Comparison of ENCODE assay signal across 24 mouse cellular contexts in genomic region chr1:139071015-139071414, GRCm38 (mm10).
"Had no signal": no experiment of that assay in that cellular context is flagged by ENCODE, and none has a peak within 500 bp of the region (broad histone marks: within the 10 kb centered on the region; RNA-seq: fewer than 3 reads in every experiment).

No protein-coding gene starts in this region.

- H3K9me3 ChIP-seq: heart, embryonic 10.5 days; heart, embryonic 12.5 days; hindbrain, embryonic 10.5 days; hindbrain, embryonic 12.5 days; intestine, embryonic 15.5 days; limb, embryonic 13.5 days; limb, embryonic 15.5 days; liver, embryonic 12.5 days had no signal

- H3K4me2 ChIP-seq: heart, embryonic 12.5 days; hindbrain, embryonic 12.5 days; hindbrain, embryonic 14.5 days; intestine, embryonic 15.5 days; limb, embryonic 13.5 days; limb, embryonic 15.5 days; liver, embryonic 12.5 days had no signal

- ATAC-seq: forebrain, embryonic 16.5 days; hindbrain, embryonic 16.5 days; inflammation-experienced regulatory T-cells, adult 6 months; intestine, embryonic 15.5 days; liver, embryonic 12.5 days had no signal

- H3K27me3 ChIP-seq: heart, embryonic 12.5 days; hindbrain, embryonic 12.5 days; intestine, embryonic 15.5 days; limb, embryonic 13.5 days; limb, embryonic 15.5 days; liver, embryonic 12.5 days had no signal

- H3K27ac ChIP-seq: gastrocnemius, adult 2 months; heart, embryonic 10.5 days; hindbrain, embryonic 10.5 days; hindbrain, embryonic 12.5 days; hindbrain, embryonic 14.5 days; intestine, embryonic 15.5 days; limb, embryonic 13.5 days; limb, embryonic 15.5 days; liver, embryonic 12.5 days; liver, embryonic 14.5 days had no signal

- H3K4me3 ChIP-seq: gastrocnemius, adult 2 months; heart, embryonic 10.5 days; heart, embryonic 12.5 days; hindbrain, embryonic 10.5 days; hindbrain, embryonic 12.5 days; intestine, embryonic 15.5 days; limb, embryonic 13.5 days; limb, embryonic 15.5 days; liver, embryonic 12.5 days had no signal

- H3K9ac ChIP-seq: heart, embryonic 12.5 days; hindbrain, embryonic 12.5 days; hindbrain, embryonic 14.5 days; intestine, embryonic 15.5 days; limb, embryonic 13.5 days; limb, embryonic 15.5 days; liver, embryonic 12.5 days; liver, embryonic 14.5 days had no signal

- DNase-seq: gastrocnemius, adult 2 months; gastrocnemius, postnatal 10 days; gastrocnemius, postnatal 25 days; heart, adult 18-20 months; heart, postnatal 10 days; heart, postnatal 4 days; kidney, adult 11 months; kidney, postnatal 36 days; layer of hippocampus, adult 9-11 months; layer of hippocampus, postnatal 36 days; left cerebral cortex, postnatal 4 days had no signal

- H3K36me3 ChIP-seq: hindbrain, embryonic 10.5 days; hindbrain, embryonic 12.5 days; intestine, embryonic 15.5 days; limb, embryonic 13.5 days; limb, embryonic 15.5 days; liver, embryonic 12.5 days had no signal

- H3K4me1 ChIP-seq: hindbrain, embryonic 10.5 days; hindbrain, embryonic 12.5 days; intestine, embryonic 15.5 days; limb, embryonic 13.5 days; limb, embryonic 15.5 days; liver, embryonic 12.5 days had no signal
